16 mouse cellular contexts compared by ENCODE assay signal in genomic region chr4:100315066-100315465, GRCm38 (mm10).
DNase-seq lines count a peak whose midpoint lies in the region; ATAC-seq and TF ChIP-seq lines count a peak whose summit lies in the region.
"Had no signal": no experiment of that assay in that cellular context is flagged by ENCODE, and none has a peak within 500 bp of the region (broad histone marks: within the 10 kb centered on the region; RNA-seq: fewer than 3 reads in every experiment).

No protein-coding gene starts in this region.

- no peak overlapping the region for H3K4me3 ChIP-seq in lung, embryonic 14.5 days (ENCODE audit: low read depth, low read length)
- H3K4me3 ChIP-seq in lung, adult 2 months (replicated peaks; ENCODE audit: extremely low read depth, low read depth, low read length) = no peak overlapping the region
- no peak overlapping the region for H3K4me3 ChIP-seq in embryonic facial prominence, embryonic 14.5 days (ENCODE audit: low read depth, low read length)
- H3K4me3 ChIP-seq: embryonic facial prominence, embryonic 13.5 days; limb, embryonic 12.5 days had no signal

- H3K9me3 ChIP-seq in lung, embryonic 14.5 days (ENCODE audit: low read depth, low read length) = no peaks in the 10 kb centered on the region
- no peaks in the 10 kb centered on the region for H3K9me3 ChIP-seq in embryonic facial prominence, embryonic 14.5 days (ENCODE audit: control insufficient read depth, low read length)
- H3K9me3 ChIP-seq: limb, embryonic 12.5 days had no signal

- H3K4me1 ChIP-seq in lung, embryonic 14.5 days (ENCODE audit: insufficient read depth) = peaks cover 9% of the 10 kb centered on the region; the same call in 1 of the 2 replicates
- no peaks in the 10 kb centered on the region for H3K4me1 ChIP-seq in lung, adult 2 months (ENCODE audit: control insufficient read depth, insufficient read depth, low read length)
- no peaks in the 10 kb centered on the region for H3K4me1 ChIP-seq in embryonic facial prominence, embryonic 14.5 days (ENCODE audit: control insufficient read depth, insufficient read depth, low read length)
- H3K4me1 ChIP-seq: limb, embryonic 12.5 days had no signal

- H3K4me2 ChIP-seq in lung, embryonic 14.5 days = no peak overlapping the region
- H3K4me2 ChIP-seq in embryonic facial prominence, embryonic 14.5 days (ENCODE audit: low read depth, low read length) = no peak overlapping the region
- H3K4me2 ChIP-seq: embryonic facial prominence, embryonic 13.5 days; limb, embryonic 12.5 days had no signal

- no peak for TF ChIP-seq CTCF in lung, embryonic 14.5 days (IDR thresholded peaks at IDR 0.05; ENCODE audit: low read depth)
- no peak for TF ChIP-seq CTCF in lung, adult 2 months (IDR thresholded peaks at IDR 0.05; ENCODE audit: insufficient read depth, low read length)

- WGBS in lung, embryonic 14.5 days = 21% methylated on average over 1 of the region's 1 CpGs
- 56% methylated on average over 1 of the region's 1 CpGs for WGBS in lung, adult 2 months
- 49% methylated on average over 1 of the region's 1 CpGs for WGBS in embryonic facial prominence, embryonic 14.5 days

- peak overlapping the region; percentile 21; the same call in 1 of the 2 replicates for H3K27ac ChIP-seq in lung, embryonic 14.5 days (ENCODE audit: low read depth)
- H3K27ac ChIP-seq in embryonic facial prominence, embryonic 14.5 days (replicated peaks; ENCODE audit: low read depth, low read length) = no peak overlapping the region
- H3K27ac ChIP-seq: embryonic facial prominence, embryonic 13.5 days; limb, embryonic 12.5 days had no signal

- H3K27me3 ChIP-seq in lung, embryonic 14.5 days (ENCODE audit: insufficient read depth, low read length) = no peaks in the 10 kb centered on the region
- no peaks in the 10 kb centered on the region for H3K27me3 ChIP-seq in embryonic facial prominence, embryonic 14.5 days (replicated peaks; ENCODE audit: control insufficient read depth, insufficient read depth, low read length)
- H3K27me3 ChIP-seq: embryonic facial prominence, embryonic 13.5 days had no signal

- no peak for TF ChIP-seq POLR2A in lung, adult 2 months (IDR thresholded peaks at IDR 0.05; ENCODE audit: borderline replicate concordance, extremely low read depth, low read depth, low read length)

- no peak overlapping the region for H3K9ac ChIP-seq in lung, embryonic 14.5 days
- H3K9ac ChIP-seq in embryonic facial prominence, embryonic 14.5 days (ENCODE audit: low read depth, low read length) = no peak overlapping the region
- H3K9ac ChIP-seq: embryonic facial prominence, embryonic 13.5 days; limb, embryonic 12.5 days; liver, postnatal 0 days had no signal

- H3K36me3 ChIP-seq in lung, embryonic 14.5 days (ENCODE audit: insufficient read depth) = no peaks in the 10 kb centered on the region
- H3K36me3 ChIP-seq in embryonic facial prominence, embryonic 14.5 days (ENCODE audit: control insufficient read depth, insufficient read depth, low read length) = no peaks in the 10 kb centered on the region
- H3K36me3 ChIP-seq: embryonic facial prominence, embryonic 13.5 days; limb, embryonic 12.5 days had no signal

- intact Hi-C loops in heart, postnatal 10 days (cut with DNase I) = no loop called here

- peak; percentile 53; the same call in 1 of the 2 replicates for ATAC-seq in lung, embryonic 14.5 days (ENCODE audit: insufficient read depth)
- no peak for ATAC-seq in embryonic facial prominence, embryonic 14.5 days (ENCODE audit: low read depth)
- no peak for ATAC-seq in erythroblast, adult 5-6 weeks (replicated peaks; ENCODE audit: low FRiP score, poor library complexity, severe bottlenecking)
- ATAC-seq: forebrain, embryonic 16.5 days; liver, postnatal 0 days had no signal

- peak; percentile 21 for DNase-seq in adrenal gland, postnatal 14 days
- no peak for DNase-seq in adrenal gland, adult (ENCODE audit: inconsistent age in 2 of 2, low spot score in 1 of 2)
- DNase-seq in lung, embryonic 14.5 days = peak; percentile 67
- no peak for DNase-seq in lung, adult 2 months
- peak; percentile 11 for DNase-seq in embryonic facial prominence, embryonic 14.5 days (ENCODE audit: low spot score)
- peak; percentile 56 for DNase-seq in heart, postnatal 10 days
- no peak for DNase-seq in frontal cortex, postnatal 10 days (ENCODE audit: low spot score in 2 of 2)
- DNase-seq: cerebellum, adult 9-10 months; kidney, postnatal 14 days; liver, postnatal 0 days; right cerebral cortex, adult 18-20 months; thymus, postnatal 14 days had no signal

Comparison
In these comparisons a context has a peak if more than half of its experiments do, and no peak if none do; other contexts are left out.
1. DNase-seq: peak in adrenal gland, postnatal 14 days (single experiment), lung, embryonic 14.5 days (single experiment), embryonic facial prominence, embryonic 14.5 days (single experiment) and heart, postnatal 10 days (2 of 2); none in adrenal gland, adult (0 of 2), lung, adult 2 months (single experiment) and frontal cortex, postnatal 10 days (0 of 2).